Mouse (Mus musculus) lung, postnatal 0 days (tissue): Measurements from ENCODE around the gene Akap8l. TPM values are rescaled to one million over a fixed set of nuclear protein-coding genes. Genes with fewer than 3 reads are reported as not detected.

Experiments used
- ATAC-seq: fragments of 200-750 bp; cut with Nextera tagmentation; 2 replicates; pipeline ENCODE4 v1.8.0; 2017; ENCODE audit warnings: moderate library complexity
- DNase-seq: peaks from one replicate; pipeline ENCODE4 v3.0.0-alpha.2; 2016; ENCODE audit warnings: low spot score
- H3K27ac ChIP-seq: fragments of 300-500 bp; sonication (generic); 2 replicates; pipeline ENCODE4 v1.5.1; 2014; ENCODE audit warnings: antibody characterized with exemption, mild to moderate bottlenecking, low read length, mixed read lengths
- H3K27me3 ChIP-seq: fragments of 300-500 bp; sonication (generic); replicated peaks from 2 replicates; pipeline ENCODE4 v1.6.1; 2014; ENCODE audit warnings: low read length, mixed read lengths; ENCODE audit not compliant: insufficient read depth
- H3K36me3 ChIP-seq: fragments of 300-500 bp; sonication (generic); 2 replicates; pipeline ENCODE4 v1.6.1; 2014; ENCODE audit warnings: low read length, mixed read lengths; ENCODE audit not compliant: insufficient read depth
- H3K4me1 ChIP-seq: fragments of 300-500 bp; sonication (generic); 2 replicates; pipeline ENCODE4 v1.6.1; 2014; ENCODE audit warnings: antibody characterized with exemption, low read depth, low read length, mixed read lengths; ENCODE audit not compliant: insufficient read depth
- H3K4me2 ChIP-seq: fragments of 300-500 bp; sonication (generic); replicated peaks from 2 replicates; pipeline ENCODE4 v1.6.1; 2014; ENCODE audit warnings: low read depth, mild to moderate bottlenecking, low read length, moderate library complexity, mixed read lengths
- H3K4me3 ChIP-seq: fragments of 300-500 bp; sonication (generic); 2 replicates; pipeline ENCODE4 v1.5.1; 2014; ENCODE audit warnings: low read depth, low read length
- H3K9ac ChIP-seq: fragments of 300-500 bp; sonication (generic); replicated peaks from 2 replicates; pipeline ENCODE4 v1.6.1; 2014; ENCODE audit warnings: low read depth, mild to moderate bottlenecking
- H3K9me3 ChIP-seq: fragments of 300-500 bp; sonication (generic); 2 replicates; pipeline ENCODE4 v1.6.1; 2016; ENCODE audit warnings: low read length, mixed read lengths
- CTCF ChIP-seq: IDR thresholded peaks from 2 replicates; pipeline ENCODE4 v1.5.1; 2016; ENCODE audit warnings: antibody characterized with exemption, mild to moderate bottlenecking
- EP300 ChIP-seq: IDR thresholded peaks from 2 replicates; pipeline ENCODE4 v1.6.1; 2016; ENCODE audit warnings: antibody characterized with exemption, mild to moderate bottlenecking, control low read depth
- WGBS: fragments of 180-500 bp; shearing (Covaris S2); extraction: QIAGEN DNeasy Blood & Tissue Kit; methylation state at CpG from one replicate; pipeline ENCODE4 v1.1.7; 2014; 5-methylcytosine and 5-hydroxymethylcytosine counted together
- polyA plus RNA-seq: library from polyadenylated mRNA; unstranded; fragments of >200 nt; fragmentation: Nextera tagmentation; extraction: Ambion mirVana; gene quantifications from 2 replicates; pipeline ENCODE4 v1.2.1, GENCODE M21; 2015

The Akap8l gene
- polyA plus RNA-seq, 1 experiment from 2014 or later = 59.9 TPM

DNA sequence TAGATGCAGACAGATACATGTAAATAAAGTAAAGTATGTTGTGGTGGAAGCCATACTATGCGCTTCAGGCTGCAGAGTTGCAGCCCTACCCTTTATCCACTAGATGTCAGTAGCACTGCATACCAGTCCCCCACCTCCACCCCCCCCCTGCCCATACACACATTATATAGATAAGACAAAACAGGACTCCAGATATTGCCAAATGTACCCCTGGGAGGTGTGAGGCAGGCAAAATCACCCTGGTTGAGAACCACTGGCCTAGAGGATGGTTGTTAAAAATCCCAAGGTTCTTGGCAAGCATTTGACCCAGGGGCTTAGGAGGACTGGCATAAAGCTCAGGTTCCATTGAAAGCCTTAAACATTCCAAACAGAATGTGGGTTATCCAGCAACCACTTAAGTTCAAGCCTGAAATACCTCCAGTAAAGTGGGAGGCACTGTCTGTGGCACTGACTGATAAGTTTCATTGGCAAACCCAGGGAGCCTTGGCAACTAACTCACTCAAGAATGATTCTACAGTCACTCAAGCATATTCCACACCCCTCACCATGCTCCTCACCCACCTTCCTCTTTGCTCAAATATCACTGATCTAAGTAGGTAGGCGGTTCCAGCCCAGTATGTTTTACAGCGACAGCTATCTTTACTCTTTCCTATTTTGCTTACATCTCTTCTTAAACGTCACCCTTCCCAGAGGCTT is 1.2 kb downstream of the Akap8l start:
- no peaks in the 10 kb centered on the region for H3K27me3 ChIP-seq
- H3K27ac ChIP-seq = peak overlapping the region; percentile 87
- peak; percentile 27; the same call in 1 of the 2 replicates for ATAC-seq
- DNase-seq = peak; percentile 72
- 5% methylated on average over 4 of the region's 4 CpGs for WGBS
- peak overlapping the region; percentile 92 for H3K4me3 ChIP-seq
- peak; percentile 93 for TF ChIP-seq CTCF
- TF ChIP-seq EP300 = 0 out of 2 replicates have a peak, but pooled peaks have one; percentile 10
- no peaks in the 10 kb centered on the region; the same call in 1 of the 2 replicates for H3K36me3 ChIP-seq
- H3K4me1 ChIP-seq = peaks cover 4% of the 10 kb centered on the region; the same call in 1 of the 2 replicates
- H3K9ac ChIP-seq = peak overlapping the region; percentile 86; the same call in 1 of the 2 replicates
- no peaks in the 10 kb centered on the region for H3K9me3 ChIP-seq
- peak overlapping the region; percentile 96 for H3K4me2 ChIP-seq

DNA sequence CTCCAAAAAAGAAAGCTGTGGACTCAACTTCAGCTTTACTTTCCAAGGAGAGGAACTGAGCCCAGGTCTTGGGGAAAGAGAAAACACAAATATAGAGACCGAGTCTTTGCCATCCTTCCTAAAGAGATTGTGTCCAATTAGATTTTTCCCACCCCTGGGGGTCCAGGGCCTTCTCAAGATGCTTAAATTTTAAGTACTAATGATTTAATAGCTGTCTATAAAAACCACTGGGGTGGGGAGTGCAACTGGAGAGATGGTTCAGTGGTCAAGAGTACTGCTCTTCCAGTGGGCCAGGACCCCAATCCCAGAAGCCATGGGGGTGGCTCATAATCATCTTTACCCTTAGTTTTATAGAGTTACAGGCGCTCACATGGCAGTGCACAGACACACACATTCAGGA is 2.0 kb downstream of the Akap8l start:
- ATAC-seq = no peak
- TF ChIP-seq CTCF (no peak), EP300 (no peak)
- no peak overlapping the region for H3K9ac ChIP-seq
- no peak overlapping the region for H3K4me2 ChIP-seq
- WGBS = 80% methylated on average over 2 of the region's 2 CpGs
- no peaks in the 10 kb centered on the region; the same call in 1 of the 2 replicates for H3K36me3 ChIP-seq
- H3K4me1 ChIP-seq = peaks cover 4% of the 10 kb centered on the region; the same call in 1 of the 2 replicates
- no peak for DNase-seq
- H3K27me3 ChIP-seq = no peaks in the 10 kb centered on the region
- no peak overlapping the region for H3K27ac ChIP-seq
- H3K4me3 ChIP-seq = no peak overlapping the region
- no peaks in the 10 kb centered on the region for H3K9me3 ChIP-seq

DNA sequence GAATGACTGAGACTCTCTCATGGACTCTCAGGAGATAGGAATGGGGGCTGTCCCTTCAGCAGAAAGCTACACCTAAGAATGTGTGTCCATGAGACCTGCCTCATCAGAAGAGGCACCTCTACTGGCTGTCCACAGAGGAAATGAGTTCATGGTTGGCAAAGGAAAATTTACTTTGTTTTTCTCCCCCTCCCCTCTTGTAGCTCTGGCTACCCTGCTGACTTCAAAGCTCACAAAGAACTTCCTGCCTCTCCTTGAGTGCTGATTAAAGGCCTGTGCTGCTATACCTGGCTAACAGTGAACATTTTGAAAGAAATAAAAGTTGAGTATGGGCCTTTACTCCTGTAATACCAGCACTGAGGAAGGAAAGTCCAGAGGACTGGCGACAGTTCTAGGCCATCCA is 9.3 kb downstream of the Akap8l start:
- TF ChIP-seq CTCF = no peak
- TF ChIP-seq EP300 = no peak
- no peaks in the 10 kb centered on the region for H3K4me1 ChIP-seq
- 83% methylated on average over 1 of the region's 1 CpGs for WGBS
- no peak overlapping the region for H3K4me3 ChIP-seq
- H3K36me3 ChIP-seq = peaks cover 10% of the 10 kb centered on the region
- DNase-seq (no peak), ATAC-seq (no peak)
- H3K9ac ChIP-seq = no peak overlapping the region
- H3K27me3 ChIP-seq = no peaks in the 10 kb centered on the region
- no peak overlapping the region for H3K27ac ChIP-seq
- no peak overlapping the region for H3K4me2 ChIP-seq
- no peaks in the 10 kb centered on the region for H3K9me3 ChIP-seq

DNA sequence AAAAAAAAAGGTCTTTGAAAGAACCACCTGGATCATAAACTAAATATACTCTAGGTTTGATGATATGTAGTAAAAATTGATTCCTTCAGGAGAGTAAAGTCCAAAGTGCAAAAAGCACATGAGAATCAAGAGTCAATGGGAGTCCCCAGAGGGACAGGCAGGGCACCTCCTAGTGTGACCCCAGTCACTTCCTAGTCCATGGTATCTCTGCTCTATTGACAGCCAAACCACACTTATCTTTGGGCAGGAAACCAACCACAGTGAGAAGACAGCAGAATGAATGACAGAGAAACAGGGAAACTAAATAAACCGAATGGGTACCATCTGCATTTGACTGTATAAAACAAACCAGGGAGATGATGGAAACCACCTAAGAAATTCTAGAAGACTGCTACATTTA is 10.3 kb downstream of the Akap8l start:
- Histone ChIP-seq H3K9ac (no peak overlapping the region), H3K27me3 (no peaks in the 10 kb centered on the region), H3K4me3 (no peak overlapping the region), H3K36me3 (peaks cover 18% of the 10 kb centered on the region), H3K4me1 (no peaks in the 10 kb centered on the region), H3K27ac (no peak overlapping the region), H3K4me2 (no peak overlapping the region), H3K9me3 (no peaks in the 10 kb centered on the region)
- ATAC-seq (no peak), DNase-seq (no peak)
- TF ChIP-seq EP300 (no peak), CTCF (no peak)
- 76% methylated on average over 1 of the region's 1 CpGs for WGBS

DNA sequence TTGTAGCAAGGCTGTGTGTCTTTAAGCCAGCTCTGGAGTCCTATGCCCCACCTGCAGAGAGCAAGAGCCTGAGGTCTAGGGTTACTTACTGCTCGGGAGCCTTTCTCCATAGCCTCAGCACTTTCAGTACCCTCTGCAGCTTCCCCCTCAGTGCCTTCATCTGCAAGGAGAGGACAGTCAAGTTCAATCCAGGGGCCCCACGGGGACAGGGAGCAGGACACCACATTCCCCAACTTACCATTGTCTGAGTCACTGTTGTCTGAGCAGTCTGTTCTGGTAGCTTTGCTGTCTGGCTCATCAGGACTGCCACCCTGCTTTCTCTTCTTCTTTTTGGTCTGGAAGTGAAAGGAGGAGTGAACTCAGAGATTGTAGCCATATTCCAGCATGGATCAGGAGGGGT is 14.5 kb downstream of the Akap8l start:
- Histone ChIP-seq H3K9me3 (no peaks in the 10 kb centered on the region), H3K27ac (no peak overlapping the region), H3K4me3 (no peak overlapping the region), H3K9ac (no peak overlapping the region), H3K4me2 (no peak overlapping the region), H3K27me3 (no peaks in the 10 kb centered on the region), H3K4me1 (no peaks in the 10 kb centered on the region), H3K36me3 (peaks cover 52% of the 10 kb centered on the region)
- DNase-seq (no peak), ATAC-seq (no peak)
- TF ChIP-seq CTCF (no peak), EP300 (no peak)
- 79% methylated on average over 2 of the region's 2 CpGs for WGBS

DNA sequence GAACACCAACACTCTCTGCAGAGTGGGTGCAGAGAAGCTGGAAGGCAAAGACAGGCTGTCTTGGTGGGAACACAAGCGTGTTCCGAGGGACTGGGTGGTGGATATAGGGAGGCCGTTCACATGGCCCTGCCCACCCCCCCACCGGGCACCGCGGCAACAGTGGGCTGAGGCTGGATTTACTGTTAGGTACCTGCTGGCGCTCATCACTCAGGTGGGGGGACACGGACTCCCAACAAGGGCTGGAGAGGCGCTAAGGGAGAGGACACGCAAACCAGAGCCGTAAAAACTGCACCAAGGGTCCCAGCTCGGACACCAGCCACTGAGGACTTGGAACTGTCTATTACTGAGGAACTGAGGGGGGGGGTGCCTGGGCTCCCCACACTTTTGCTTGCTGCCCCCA is 15.5 kb downstream of the Akap8l start:
- no peak for TF ChIP-seq EP300
- no peak for TF ChIP-seq CTCF
- WGBS = 97% methylated on average over 12 of the region's 12 CpGs
- Histone ChIP-seq H3K4me3 (no peak overlapping the region), H3K9ac (no peak overlapping the region), H3K27ac (no peak overlapping the region), H3K9me3 (no peaks in the 10 kb centered on the region), H3K27me3 (no peaks in the 10 kb centered on the region), H3K36me3 (peaks cover 52% of the 10 kb centered on the region), H3K4me2 (no peak overlapping the region), H3K4me1 (no peaks in the 10 kb centered on the region)
- ATAC-seq (no peak), DNase-seq (no peak)
